Mouse (Mus musculus): ENCODE measurements around the gene Ruvbl2.

- TF ChIP-seq CTCF (conservative IDR thresholded peaks at IDR 0.05 in 1 of 2, IDR thresholded peaks at IDR 0.05 in 1 of 2; ENCODE audit: low read depth in 2 of 2, low read length in 2 of 2), result no peak
- TF ChIP-seq POLR2A (IDR thresholded peaks at IDR 0.05; ENCODE audit: low read depth, low read length), result peak; percentile 49; the same call in 1 of the 2 replicates
- TF ChIP-seq EP300 (IDR thresholded peaks at IDR 0.05; ENCODE audit: low read length), result no peak
- TF ChIP-seq ELF1 (IDR thresholded peaks at IDR 0.05; ENCODE audit: low read depth, low read length), result no peak
- no peak for TF ChIP-seq GABPA (IDR thresholded peaks at IDR 0.05; ENCODE audit: insufficient replicate concordance, low read depth, low read length)
These were observed 19.5 kb upstream of the Ruvbl2 start for GRCm38 (mm10) chr7:45457204-45458060.

All from CH12.LX (cell line).